Mouse (Mus musculus) cerebellum, adult 11-12 months (tissue): ENCODE data around the gene Dock2.

Experiments used
- DNase-seq: peaks from one replicate; pipeline ENCODE4 v3.0.0; 2022

The Dock2 gene

GRCm38 (mm10) chr11:34763739-34764361, 19.8 kb downstream of the Dock2 start:
- no peak for DNase-seq

GRCm38 (mm10) chr11:34762570-34763127, 21.0 kb downstream of the Dock2 start:
- no peak for DNase-seq

GRCm38 (mm10) chr11:34762125-34762524, 21.6 kb downstream of the Dock2 start:
- no peak for DNase-seq

- DNase-seq = no peak
Observed at GRCm38 (mm10) chr11:34759582-34759981, 24.1 kb downstream of the Dock2 start.

GRCm38 (mm10) chr11:34741081-34741480, 42.6 kb downstream of the Dock2 start:
- DNase-seq = no peak

GRCm38 (mm10) chr11:34739816-34740215, 43.9 kb downstream of the Dock2 start:
- DNase-seq = no peak

GRCm38 (mm10) chr11:34738945-34739344, 44.7 kb downstream of the Dock2 start:
- peak; percentile 5 for DNase-seq

GRCm38 (mm10) chr11:34737193-34737592, 46.5 kb downstream of the Dock2 start:
- DNase-seq = no peak

GRCm38 (mm10) chr11:34734033-34734432, 49.7 kb downstream of the Dock2 start:
- DNase-seq = no peak

GRCm38 (mm10) chr11:34727467-34727866, 56.2 kb downstream of the Dock2 start:
- DNase-seq = no peak

- no peak for DNase-seq
Observed at GRCm38 (mm10) chr11:34726699-34727347, 56.9 kb downstream of the Dock2 start.

GRCm38 (mm10) chr11:34713360-34713759, 70.3 kb downstream of the Dock2 start:
- no peak for DNase-seq

GRCm38 (mm10) chr11:34708278-34708677, 75.4 kb downstream of the Dock2 start:
- no peak for DNase-seq

- DNase-seq = no peak
Observed at GRCm38 (mm10) chr11:34707360-34707759, 76.3 kb downstream of the Dock2 start.

GRCm38 (mm10) chr11:34705108-34705446, 78.6 kb downstream of the Dock2 start:
- no peak for DNase-seq

GRCm38 (mm10) chr11:34704384-34705107, 79.1 kb downstream of the Dock2 start:
- DNase-seq = no peak

- DNase-seq = no peak
Observed at GRCm38 (mm10) chr11:34703851-34704250, 79.8 kb downstream of the Dock2 start.

GRCm38 (mm10) chr11:34681790-34682189, 101.9 kb downstream of the Dock2 start:
- no peak for DNase-seq

GRCm38 (mm10) chr11:34544631-34545030, 239.1 kb downstream of the Dock2 start:
- no peak for DNase-seq

- no peak for DNase-seq
Observed at GRCm38 (mm10) chr11:34532131-34532530, 251.6 kb downstream of the Dock2 start.

- no peak for DNase-seq
Observed at GRCm38 (mm10) chr11:34530971-34531370, 252.7 kb downstream of the Dock2 start.

GRCm38 (mm10) chr11:34528006-34528405, 255.7 kb downstream of the Dock2 start:
- no peak for DNase-seq

- no peak for DNase-seq
Observed at GRCm38 (mm10) chr11:34527238-34527637, 256.5 kb downstream of the Dock2 start.
